Mouse (Mus musculus) right cerebral cortex, postnatal 10 days (tissue): ENCODE data around the gene Slc2a3.
"Not testable (repeated sequence)": the region's sequence is repeated elsewhere in the genome, so short reads cannot be mapped to it uniquely, and the experiment has no call there.

Experiments used
- DNase-seq, 2 experiments: peaks; one replicate each; pipeline ENCODE4 v3.0.0; 2021; ENCODE audit warnings: low spot score in 2 of 2

Slc2a3 gene

GRCm38 (mm10) chr6:122711455-122711854 is 90.0 kb downstream of the Slc2a3 start:
- DNase-seq: no peak

- DNase-seq: no peak
Observed at GRCm38 (mm10) chr6:122708826-122709225, 92.6 kb downstream of the Slc2a3 start.

- DNase-seq: no peak
Observed at GRCm38 (mm10) chr6:122707036-122707800, 94.2 kb downstream of the Slc2a3 start, which contains the start of gene Nanog. Gene Nanog (plus strand): TSS chr6:122707489.

- no peak for DNase-seq
Observed at GRCm38 (mm10) chr6:122706337-122706840, 95.1 kb downstream of the Slc2a3 start.

DNA sequence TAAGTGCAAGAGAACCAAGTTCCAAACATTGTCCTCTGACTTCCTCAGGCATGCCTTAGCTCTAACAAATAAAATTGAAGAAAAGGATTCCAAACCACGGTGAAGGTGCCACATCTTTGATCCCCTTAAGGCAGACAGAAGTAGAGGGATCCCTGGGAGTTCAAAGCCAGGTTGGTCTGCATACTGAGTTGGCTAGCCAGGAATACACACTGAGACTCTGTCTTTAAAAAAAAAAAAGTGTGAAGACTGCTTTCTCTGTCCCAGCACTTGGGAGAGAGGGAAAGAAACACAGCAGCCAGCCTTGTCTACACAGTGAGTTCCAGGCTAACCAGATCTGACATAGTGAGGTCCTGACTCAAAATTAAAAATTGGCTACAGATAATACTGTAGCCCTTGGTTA is 97.7 kb downstream of the Slc2a3 start:
- DNase-seq: no peak

DNA sequence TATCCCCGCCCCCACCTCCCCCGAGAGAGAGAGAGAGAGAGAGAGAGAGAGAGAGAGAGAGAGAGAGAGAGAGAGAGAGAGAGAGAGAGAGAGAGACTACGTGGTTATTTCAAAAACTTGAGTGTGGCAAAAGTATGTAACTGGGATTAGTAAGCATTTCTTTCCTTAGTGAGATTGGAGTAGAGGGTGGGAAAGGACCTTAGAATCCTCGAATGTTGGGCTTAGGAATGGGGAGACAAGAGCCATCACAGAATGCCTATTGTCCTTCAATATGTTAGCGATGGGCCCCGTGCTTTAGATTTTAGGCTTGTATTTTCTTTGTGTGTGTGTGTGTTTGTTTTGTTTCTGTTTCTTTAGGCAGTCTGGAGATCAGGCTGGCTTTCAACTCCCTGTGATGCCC is 98.2 kb downstream of the Slc2a3 start:
- DNase-seq: no peak

DNA sequence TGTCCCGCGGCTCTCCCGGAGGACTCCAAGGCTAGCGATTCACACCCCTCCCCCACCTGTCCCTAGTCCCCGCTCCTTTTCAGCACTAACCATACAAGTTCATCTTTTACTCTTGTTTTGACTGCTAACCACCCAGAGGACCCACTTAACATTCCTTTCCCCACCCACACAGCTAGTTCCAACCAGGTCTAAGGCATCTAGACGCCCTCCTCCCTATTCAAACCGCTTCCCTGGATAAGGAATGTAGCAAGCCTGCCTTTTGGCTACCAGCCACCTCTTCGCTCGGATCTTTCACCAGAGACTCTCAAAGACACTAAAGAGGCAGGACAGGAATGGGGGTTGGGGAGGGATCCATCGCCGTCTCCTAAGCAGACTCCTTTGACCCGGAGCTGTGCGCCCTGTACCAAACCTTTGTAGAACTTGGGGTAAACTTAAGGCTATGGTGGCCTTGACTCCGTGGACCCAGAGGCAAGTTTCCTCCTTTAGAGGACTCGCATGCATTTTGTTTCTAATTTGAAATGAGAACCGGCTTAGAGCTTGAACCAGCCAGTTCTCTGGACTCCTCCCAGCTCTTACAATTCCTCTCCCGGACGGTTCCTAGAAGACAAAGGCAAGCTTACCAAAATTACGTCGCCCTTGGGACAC is 98.8 kb downstream of the Slc2a3 start:
- peak; percentile 57 to 61 for DNase-seq

GRCm38 (mm10) chr6:122701816-122702215 is 99.6 kb downstream of the Slc2a3 start:
- DNase-seq: no peak

GRCm38 (mm10) chr6:122699628-122700027 is 101.8 kb downstream of the Slc2a3 start:
- DNase-seq: not testable (repeated sequence)

DNA sequence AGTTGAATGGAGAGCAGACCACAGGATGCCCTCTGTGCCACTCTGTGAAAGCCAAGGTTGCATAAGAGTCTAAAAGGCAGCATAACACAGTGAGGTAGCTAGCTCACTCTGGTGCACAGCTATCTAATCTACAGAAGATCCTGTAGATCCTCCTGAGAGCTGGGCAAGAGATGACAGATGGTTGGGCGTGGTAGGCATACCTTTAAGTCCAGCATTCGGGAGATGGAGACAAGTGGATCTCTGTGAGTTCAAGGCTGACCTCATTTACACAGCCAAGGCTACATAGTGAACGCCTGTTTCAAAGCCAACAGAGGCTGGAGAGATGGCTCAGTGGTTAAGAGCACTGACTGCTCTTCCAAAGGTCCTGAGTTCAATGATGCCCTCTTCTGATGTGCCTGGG is 106.0 kb downstream of the Slc2a3 start:
- no peak for DNase-seq

- DNase-seq: no peak
Observed at GRCm38 (mm10) chr6:122690082-122690481, 111.4 kb downstream of the Slc2a3 start.

DNA sequence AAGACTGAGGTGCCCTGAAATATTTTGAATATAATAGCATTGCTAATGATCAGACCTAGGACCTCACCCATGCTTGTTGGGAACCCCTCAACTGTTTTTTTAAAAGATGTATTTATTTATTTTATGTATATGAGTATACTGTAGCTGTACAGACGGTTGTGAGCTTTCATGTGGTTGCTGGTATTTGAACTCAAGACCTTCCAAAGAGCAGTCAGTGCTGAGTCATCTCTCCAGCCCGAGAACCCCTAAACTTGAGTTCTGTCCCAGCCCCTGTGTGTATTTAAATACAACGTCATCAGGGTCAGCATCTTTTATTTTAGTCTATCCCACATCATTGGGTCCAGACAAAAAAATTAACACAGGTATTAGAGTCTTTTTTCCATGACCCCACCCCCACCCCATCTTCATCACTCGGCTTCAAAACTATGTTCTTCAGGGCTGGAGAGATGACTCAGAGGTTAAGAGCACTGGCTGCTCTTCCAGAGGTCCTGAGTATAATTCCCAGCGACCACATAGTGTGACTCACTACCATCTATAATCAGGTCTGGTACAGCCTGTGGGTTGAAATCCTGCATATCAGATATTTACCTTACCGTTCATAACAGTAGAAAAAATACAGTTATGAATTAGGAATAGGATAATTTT is 111.9 kb downstream of the Slc2a3 start:
- no peak for DNase-seq

DNA sequence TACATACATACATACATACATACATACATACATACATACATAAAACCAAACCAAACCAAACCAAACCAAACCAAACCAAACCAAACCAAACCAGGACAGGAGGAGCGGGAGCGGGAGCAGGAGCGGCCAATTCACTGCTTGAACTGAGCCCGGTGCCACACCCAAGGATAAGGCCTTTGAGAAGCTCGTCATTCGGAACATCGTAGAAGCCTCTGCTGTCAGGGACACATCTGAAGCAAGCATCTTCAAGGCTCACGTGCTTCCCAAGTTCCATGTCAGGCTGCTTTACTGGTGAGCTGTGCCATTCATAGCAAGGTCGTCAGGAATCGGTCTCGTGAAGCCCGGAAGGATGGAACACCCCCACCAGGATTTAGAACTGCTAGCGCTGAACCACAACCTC is 114.7 kb downstream of the Slc2a3 start:
- DNase-seq: no peak

DNA sequence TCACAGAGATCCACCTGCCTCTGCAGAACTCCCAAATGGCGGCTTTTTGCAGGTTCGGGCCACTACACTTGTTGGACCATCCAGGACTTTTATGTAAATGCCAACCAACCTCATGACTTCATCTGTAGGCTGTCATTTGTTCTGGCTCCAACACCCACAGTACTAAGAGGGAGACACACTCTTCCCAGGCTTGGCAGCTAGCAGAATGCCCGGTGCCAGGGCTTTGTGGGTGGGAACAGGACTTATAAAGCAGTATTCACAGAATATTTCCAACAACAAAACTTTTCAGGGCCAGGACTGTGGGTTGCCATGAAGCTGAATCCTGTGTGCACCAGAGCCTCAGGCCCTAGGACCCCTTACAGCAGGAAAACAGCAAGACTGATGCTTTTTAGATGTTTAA is 118.8 kb downstream of the Slc2a3 start:
- peak; percentile 42 to 62 for DNase-seq
